Mouse (Mus musculus) lung, postnatal 0 days (tissue): ENCODE results near the gene Kpna4.

Experiments
- CTCF ChIP-seq: IDR thresholded peaks from 2 replicates; pipeline ENCODE4 v1.5.1; 2016; ENCODE audit warnings: antibody characterized with exemption, mild to moderate bottlenecking
- EP300 ChIP-seq: IDR thresholded peaks from 2 replicates; pipeline ENCODE4 v1.6.1; 2016; ENCODE audit warnings: antibody characterized with exemption, mild to moderate bottlenecking, control low read depth

DNA sequence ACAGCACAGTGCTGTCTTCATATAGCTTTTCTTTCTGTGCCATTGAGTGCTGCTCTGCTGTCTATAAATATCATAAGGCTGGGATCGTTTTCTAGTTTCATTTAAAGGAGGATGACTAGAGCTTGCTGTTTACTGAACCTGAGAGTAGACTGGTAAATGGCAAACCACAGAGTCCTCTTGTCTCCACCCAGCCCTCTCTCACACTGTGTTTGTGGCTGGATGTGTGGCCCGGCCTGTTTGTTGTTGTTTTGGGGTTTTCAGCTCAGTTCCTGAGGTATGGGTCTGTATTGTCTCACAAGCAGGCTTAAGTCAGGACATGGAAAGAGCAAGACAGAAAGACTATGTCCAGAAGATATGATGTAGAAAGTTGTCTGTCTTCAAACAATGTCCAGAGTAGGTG is 32.6 kb upstream of the Kpna4 start:
- TF ChIP-seq CTCF (no peak), EP300 (no peak)
